Mouse (Mus musculus) monocyte, adult 59 days (primary cell): ENCODE results near the gene Il16. TPM values are rescaled to one million over a fixed set of nuclear protein-coding genes. Genes with fewer than 3 reads are reported as not detected.

ENCODE experiments used
- total RNA-seq, 2 experiments: library from RNA; stranded (reverse); gene quantifications; one replicate each; pipeline ENCODE4 v1.2.4; 2023

The Il16 gene
- total RNA-seq, result 100 to 1,000 TPM; 193 to 209 TPM

DNA sequence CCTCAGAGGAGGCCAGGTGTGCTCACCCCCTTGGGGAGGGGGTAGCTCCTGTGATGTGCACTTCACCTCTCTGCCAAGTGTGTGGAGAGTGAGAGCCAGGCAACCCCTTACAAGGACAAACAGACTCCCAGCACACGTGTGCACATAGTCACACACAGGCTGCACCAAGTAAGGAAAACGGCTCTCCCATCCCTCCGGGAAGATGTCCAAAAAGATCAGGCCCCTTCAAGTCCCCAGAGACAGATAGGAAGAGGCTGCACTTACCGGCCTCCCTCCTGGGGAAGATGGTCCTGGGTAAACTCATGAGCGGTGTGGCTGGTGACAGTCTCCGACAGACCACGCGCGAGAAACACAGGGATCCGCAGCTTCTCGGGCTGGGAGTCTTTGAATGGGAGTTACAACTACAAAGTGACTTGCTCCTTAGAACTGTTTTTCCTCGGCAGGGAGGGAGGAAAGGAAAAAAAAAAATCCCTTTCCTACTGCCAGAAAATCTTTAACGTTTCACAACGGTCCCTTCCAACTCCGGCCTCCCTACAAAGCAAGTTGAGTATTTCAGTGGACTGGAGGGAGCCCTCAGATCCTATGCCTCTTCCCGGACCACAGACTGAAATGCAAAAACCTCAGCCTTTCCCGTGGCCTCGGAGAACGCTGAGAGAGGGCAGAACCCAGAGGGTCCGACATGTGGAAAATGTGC, at the start of gene Il16:
Il16 (minus strand) TSS at position 314 of the 694 bp plus-strand sequence.

DNA sequence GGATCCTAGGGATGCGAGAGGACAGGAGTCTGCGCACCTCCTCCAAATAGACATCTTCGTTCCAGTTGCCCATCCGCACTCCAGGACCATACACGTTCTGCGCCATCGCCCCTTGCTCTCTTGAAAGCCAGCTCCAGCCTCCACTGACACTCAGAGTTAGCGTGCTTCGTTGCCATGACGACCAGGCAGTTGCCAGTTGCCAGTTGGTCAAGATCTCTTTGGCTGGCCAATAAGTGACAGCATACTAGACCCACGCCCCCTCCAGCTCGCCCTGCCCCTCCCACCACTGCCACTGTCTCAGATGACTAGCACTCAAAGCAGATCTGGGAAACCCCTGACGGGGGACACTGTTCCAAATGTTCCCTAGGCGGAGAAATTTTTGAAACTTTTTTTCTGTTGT, 49.2 kb upstream of the Il16 start, which contains the start of gene Cfap161:
Cfap161 (minus strand) TSS at position 176 of the 400 bp plus-strand sequence.

DNA sequence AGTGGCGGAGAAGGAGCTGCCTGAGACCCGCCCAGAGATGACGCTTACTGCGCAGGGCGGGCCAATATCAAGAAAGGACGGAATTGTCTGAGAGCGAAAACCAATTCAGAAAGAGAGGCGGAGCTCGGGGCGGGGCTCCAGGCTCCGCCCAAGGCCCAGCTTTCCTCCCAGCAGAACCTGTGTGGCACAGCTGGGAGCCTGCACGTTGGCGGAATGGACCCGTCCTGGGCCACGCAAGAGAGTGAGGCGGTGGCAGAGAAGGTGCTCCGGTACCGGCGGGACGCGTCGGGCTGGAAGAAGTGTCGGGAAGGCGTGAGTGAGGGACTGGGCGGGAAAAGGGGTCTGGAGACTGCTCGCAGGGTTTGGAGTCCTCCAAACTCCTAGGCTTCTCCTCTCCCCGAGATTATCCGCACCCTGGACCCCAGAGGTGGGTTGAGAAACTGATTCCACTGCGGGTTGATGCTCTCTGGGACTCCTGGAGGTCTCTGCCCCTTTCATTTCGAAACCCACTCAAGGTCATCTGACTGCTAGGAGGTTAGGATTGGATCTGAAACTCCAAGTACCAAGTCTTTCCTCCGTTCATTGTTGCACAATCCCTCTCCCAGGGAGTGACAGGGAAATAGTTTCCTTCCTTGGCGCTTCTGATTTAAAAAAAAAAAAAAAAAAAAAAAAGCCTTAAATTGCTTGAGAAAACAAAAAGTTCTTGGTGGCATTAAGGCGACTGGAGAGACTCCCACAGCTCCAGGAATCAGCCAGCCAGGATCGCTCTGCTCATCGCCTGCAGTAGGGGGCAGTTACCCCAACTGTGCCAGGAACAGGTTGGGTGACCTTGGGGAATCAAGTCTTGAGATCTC, 113.5 kb downstream of the Il16 start, which contains the start of gene Stard5:
Stard5 (plus strand) TSS at position 132 of the 854 bp plus-strand sequence.

Other genes with a start within 250 kb of the Il16 start
- under 1 TPM; 0.26 to 0.33 TPM for gene Tmc3, start 160.8 kb downstream of the Il16 start, total RNA-seq
- 100 to 1,000 TPM; 109 to 125 TPM for gene Stard5, start 113.8 kb downstream of the Il16 start, total RNA-seq
- gene Cfap161, start 49.2 kb upstream of the Il16 start, total RNA-seq, result under 1 TPM in 1 of 2 experiments, not detected in 1; 0.76 TPM
- 10 to 100 TPM; 24.1 to 28.9 TPM for gene Tlnrd1, start 138.6 kb upstream of the Il16 start, total RNA-seq
- gene Mesd, start 138.7 kb upstream of the Il16 start, total RNA-seq, result 10 to 100 TPM; 35.3 to 39.5 TPM